Mouse (Mus musculus): Measurements from ENCODE around the gene Adgrg6. TPM values are rescaled to one million over a fixed set of nuclear protein-coding genes. Genes with fewer than 3 reads are reported as not detected.

Adgrg6 gene
- polyA plus RNA-seq, 1 experiment = 0.04 TPM

- no peak overlapping the region for H3K4me3 ChIP-seq (ENCODE audit: control insufficient read depth, low read depth, low read length)
- H3K27me3 ChIP-seq (ENCODE audit: control insufficient read depth, insufficient read depth, low read length) = no peaks in the 10 kb centered on the region
- no peak overlapping the region for H3K27ac ChIP-seq (ENCODE audit: control insufficient read depth, insufficient read depth, low read depth, low read length)
- no peaks in the 10 kb centered on the region for H3K36me3 ChIP-seq (ENCODE audit: control insufficient read depth, insufficient read depth, low read length)
- no peak for TF ChIP-seq POLR2A (IDR thresholded peaks at IDR 0.05; ENCODE audit: control insufficient read depth, low read depth, low read length)
- TF ChIP-seq CTCF (IDR thresholded peaks at IDR 0.05; ENCODE audit: control insufficient read depth, insufficient read depth, insufficient replicate concordance, low read depth, low read length) = no peak
- H3K4me1 ChIP-seq (ENCODE audit: control insufficient read depth, insufficient read depth, low read length) = no peaks in the 10 kb centered on the region
These were observed 91.0 kb downstream of the Adgrg6 start for GRCm38 (mm10) chr10:14454481-14454880.

GRCm38 (mm10) chr10:14451811-14452210 is 93.6 kb downstream of the Adgrg6 start:
- Histone ChIP-seq H3K36me3 (ENCODE audit: control insufficient read depth, insufficient read depth, low read length) (no peaks in the 10 kb centered on the region), H3K27me3 (ENCODE audit: control insufficient read depth, insufficient read depth, low read length) (no peaks in the 10 kb centered on the region), H3K27ac (ENCODE audit: control insufficient read depth, insufficient read depth, low read depth, low read length) (no peak overlapping the region), H3K4me1 (ENCODE audit: control insufficient read depth, insufficient read depth, low read length) (no peaks in the 10 kb centered on the region), H3K4me3 (ENCODE audit: control insufficient read depth, low read depth, low read length) (no peak overlapping the region)
- no peak for TF ChIP-seq CTCF (IDR thresholded peaks at IDR 0.05; ENCODE audit: control insufficient read depth, insufficient read depth, insufficient replicate concordance, low read depth, low read length)
- no peak for TF ChIP-seq POLR2A (IDR thresholded peaks at IDR 0.05; ENCODE audit: control insufficient read depth, low read depth, low read length)

GRCm38 (mm10) chr10:14450073-14450472 is 95.4 kb downstream of the Adgrg6 start:
- no peaks in the 10 kb centered on the region for H3K36me3 ChIP-seq (ENCODE audit: control insufficient read depth, insufficient read depth, low read length)
- no peaks in the 10 kb centered on the region for H3K27me3 ChIP-seq (ENCODE audit: control insufficient read depth, insufficient read depth, low read length)
- H3K27ac ChIP-seq (ENCODE audit: control insufficient read depth, insufficient read depth, low read depth, low read length) = no peak overlapping the region
- no peaks in the 10 kb centered on the region for H3K4me1 ChIP-seq (ENCODE audit: control insufficient read depth, insufficient read depth, low read length)
- H3K4me3 ChIP-seq (ENCODE audit: control insufficient read depth, low read depth, low read length) = no peak overlapping the region
- TF ChIP-seq POLR2A (IDR thresholded peaks at IDR 0.05; ENCODE audit: control insufficient read depth, low read depth, low read length) (no peak), CTCF (IDR thresholded peaks at IDR 0.05; ENCODE audit: control insufficient read depth, insufficient read depth, insufficient replicate concordance, low read depth, low read length) (peak; percentile 75; the same call in 1 of the 2 replicates)

GRCm38 (mm10) chr10:14445590-14446291 is 99.7 kb downstream of the Adgrg6 start:
- Histone ChIP-seq H3K27me3 (ENCODE audit: control insufficient read depth, insufficient read depth, low read length) (no peaks in the 10 kb centered on the region), H3K4me1 (ENCODE audit: control insufficient read depth, insufficient read depth, low read length) (no peaks in the 10 kb centered on the region), H3K36me3 (ENCODE audit: control insufficient read depth, insufficient read depth, low read length) (no peaks in the 10 kb centered on the region), H3K27ac (ENCODE audit: control insufficient read depth, insufficient read depth, low read depth, low read length) (no peak overlapping the region), H3K4me3 (ENCODE audit: control insufficient read depth, low read depth, low read length) (no peak overlapping the region)
- TF ChIP-seq CTCF (IDR thresholded peaks at IDR 0.05; ENCODE audit: control insufficient read depth, insufficient read depth, insufficient replicate concordance, low read depth, low read length) = no peak

GRCm38 (mm10) chr10:14440860-14441579 is 104.4 kb downstream of the Adgrg6 start:
- TF ChIP-seq CTCF (IDR thresholded peaks at IDR 0.05; ENCODE audit: control insufficient read depth, insufficient read depth, insufficient replicate concordance, low read depth, low read length) = no peak
- no peak for TF ChIP-seq POLR2A (IDR thresholded peaks at IDR 0.05; ENCODE audit: control insufficient read depth, low read depth, low read length)
- Histone ChIP-seq H3K4me1 (ENCODE audit: control insufficient read depth, insufficient read depth, low read length) (no peaks in the 10 kb centered on the region), H3K4me3 (ENCODE audit: control insufficient read depth, low read depth, low read length) (no peak overlapping the region), H3K36me3 (ENCODE audit: control insufficient read depth, insufficient read depth, low read length) (no peaks in the 10 kb centered on the region), H3K27me3 (ENCODE audit: control insufficient read depth, insufficient read depth, low read length) (no peaks in the 10 kb centered on the region), H3K27ac (ENCODE audit: control insufficient read depth, insufficient read depth, low read depth, low read length) (no peak overlapping the region)

GRCm38 (mm10) chr10:14404070-14404469 is 141.4 kb downstream of the Adgrg6 start:
- Histone ChIP-seq H3K36me3 (ENCODE audit: control insufficient read depth, insufficient read depth, low read length) (no peaks in the 10 kb centered on the region), H3K4me1 (ENCODE audit: control insufficient read depth, insufficient read depth, low read length) (no peaks in the 10 kb centered on the region), H3K4me3 (ENCODE audit: control insufficient read depth, low read depth, low read length) (no peak overlapping the region), H3K27me3 (ENCODE audit: control insufficient read depth, insufficient read depth, low read length) (no peaks in the 10 kb centered on the region), H3K27ac (ENCODE audit: control insufficient read depth, insufficient read depth, low read depth, low read length) (no peak overlapping the region)
- no peak for TF ChIP-seq CTCF (IDR thresholded peaks at IDR 0.05; ENCODE audit: control insufficient read depth, insufficient read depth, insufficient replicate concordance, low read depth, low read length)
- no peak for TF ChIP-seq POLR2A (IDR thresholded peaks at IDR 0.05; ENCODE audit: control insufficient read depth, low read depth, low read length)

- no peak for TF ChIP-seq CTCF (IDR thresholded peaks at IDR 0.05; ENCODE audit: control insufficient read depth, insufficient read depth, insufficient replicate concordance, low read depth, low read length)
- no peak for TF ChIP-seq POLR2A (IDR thresholded peaks at IDR 0.05; ENCODE audit: control insufficient read depth, low read depth, low read length)
- Histone ChIP-seq H3K4me3 (ENCODE audit: control insufficient read depth, low read depth, low read length) (no peak overlapping the region), H3K4me1 (ENCODE audit: control insufficient read depth, insufficient read depth, low read length) (no peaks in the 10 kb centered on the region), H3K36me3 (ENCODE audit: control insufficient read depth, insufficient read depth, low read length) (no peaks in the 10 kb centered on the region), H3K27ac (ENCODE audit: control insufficient read depth, insufficient read depth, low read depth, low read length) (no peak overlapping the region), H3K27me3 (ENCODE audit: control insufficient read depth, insufficient read depth, low read length) (no peaks in the 10 kb centered on the region)
These were observed 143.7 kb downstream of the Adgrg6 start for GRCm38 (mm10) chr10:14401744-14402143.

Data from testis, adult 2 months (tissue).